Mouse (Mus musculus): ENCODE measurements around the gene Lsamp. TPM values are rescaled to one million over a fixed set of nuclear protein-coding genes. Genes with fewer than 3 reads are reported as not detected.

Lsamp gene
- polyA plus RNA-seq, 1 experiment from 2014 or later: 0.04 TPM

DNA sequence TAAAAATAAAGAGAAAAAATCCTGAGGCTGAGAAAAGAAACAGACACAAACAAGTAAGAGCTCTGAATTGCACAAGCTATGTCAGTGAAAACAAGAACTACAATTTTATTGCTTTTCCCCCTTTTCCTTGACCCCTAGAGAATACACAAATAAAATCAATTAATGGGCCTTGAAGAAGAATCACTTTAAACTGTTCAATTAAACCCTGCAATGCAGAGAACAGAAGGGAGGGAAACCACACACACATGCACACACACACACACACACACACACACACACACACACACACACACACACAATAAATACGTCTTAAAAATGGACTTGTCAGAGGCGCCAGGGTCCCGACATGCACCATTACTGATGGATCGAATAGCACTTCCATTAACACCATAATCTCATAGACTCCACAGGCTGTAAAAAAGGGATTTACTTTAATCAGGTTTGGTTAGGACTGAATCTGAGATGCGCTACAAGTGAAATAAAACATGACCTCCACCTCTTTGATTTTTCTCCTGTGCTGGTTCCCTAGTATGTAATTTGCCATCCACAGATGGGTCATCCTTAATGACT, 573.6 kb downstream of the Lsamp start:
- no peak for ATAC-seq
- no peak overlapping the region for H3K4me3 ChIP-seq (ENCODE audit: low read depth, low read length)
- H3K4me1 ChIP-seq (ENCODE audit: insufficient read depth): no peaks in the 10 kb centered on the region
- DNase-seq: no peak
- no peaks in the 10 kb centered on the region for H3K36me3 ChIP-seq (replicated peaks; ENCODE audit: insufficient read depth, low read length)
- H3K27ac ChIP-seq (ENCODE audit: low read depth): no peak overlapping the region
- no peak overlapping the region for H3K4me2 ChIP-seq (ENCODE audit: low read depth, low read length)
- TF ChIP-seq CTCF (IDR thresholded peaks at IDR 0.05; ENCODE audit: low read depth) (no peak), EP300 (IDR thresholded peaks at IDR 0.05; ENCODE audit: low read depth) (no peak)
- H3K9me3 ChIP-seq (ENCODE audit: low read length): no peaks in the 10 kb centered on the region
- WGBS (ENCODE audit: insufficient replicate concordance): 77% methylated on average over 5 of the region's 5 CpGs
- H3K27me3 ChIP-seq (ENCODE audit: insufficient read depth, low read length): no peaks in the 10 kb centered on the region
- H3K9ac ChIP-seq (replicated peaks): no peak overlapping the region

DNA sequence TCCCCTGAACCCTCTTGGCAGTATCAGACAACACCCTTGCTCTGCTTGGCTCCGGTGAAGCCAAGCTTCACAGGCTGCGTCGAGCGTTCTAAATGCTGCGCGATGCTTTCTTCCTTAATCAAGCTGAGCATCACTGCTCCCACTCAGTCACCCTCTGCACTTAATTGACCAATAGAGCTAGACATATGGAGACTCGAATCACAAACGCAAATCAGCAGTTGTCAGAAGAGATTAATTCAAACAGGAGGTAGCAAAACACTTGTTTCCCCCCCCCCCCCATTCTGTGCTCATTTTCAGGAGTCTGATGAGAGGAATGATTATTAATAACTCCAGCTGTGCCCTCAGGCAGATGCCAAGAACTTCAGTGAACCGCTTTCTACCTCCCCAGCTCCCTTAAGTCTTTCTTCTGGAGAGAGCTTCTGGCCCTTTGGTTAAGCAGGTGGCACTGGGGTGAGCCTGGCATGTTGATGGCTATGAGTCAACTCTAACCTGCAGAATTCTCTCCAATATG, 583.3 kb downstream of the Lsamp start:
- Histone ChIP-seq H3K9ac (replicated peaks) (no peak overlapping the region), H3K4me1 (ENCODE audit: insufficient read depth) (no peaks in the 10 kb centered on the region), H3K27ac (ENCODE audit: low read depth) (no peak overlapping the region), H3K4me2 (ENCODE audit: low read depth, low read length) (no peak overlapping the region), H3K36me3 (replicated peaks; ENCODE audit: insufficient read depth, low read length) (no peaks in the 10 kb centered on the region), H3K27me3 (ENCODE audit: insufficient read depth, low read length) (no peaks in the 10 kb centered on the region), H3K4me3 (ENCODE audit: low read depth, low read length) (no peak overlapping the region), H3K9me3 (ENCODE audit: low read length) (no peaks in the 10 kb centered on the region)
- DNase-seq (no peak), ATAC-seq (no peak)
- WGBS (ENCODE audit: insufficient replicate concordance): 80% methylated on average over 9 of the region's 9 CpGs
- TF ChIP-seq CTCF (IDR thresholded peaks at IDR 0.05; ENCODE audit: low read depth): no peak
- no peak for TF ChIP-seq EP300 (IDR thresholded peaks at IDR 0.05; ENCODE audit: low read depth)

DNA sequence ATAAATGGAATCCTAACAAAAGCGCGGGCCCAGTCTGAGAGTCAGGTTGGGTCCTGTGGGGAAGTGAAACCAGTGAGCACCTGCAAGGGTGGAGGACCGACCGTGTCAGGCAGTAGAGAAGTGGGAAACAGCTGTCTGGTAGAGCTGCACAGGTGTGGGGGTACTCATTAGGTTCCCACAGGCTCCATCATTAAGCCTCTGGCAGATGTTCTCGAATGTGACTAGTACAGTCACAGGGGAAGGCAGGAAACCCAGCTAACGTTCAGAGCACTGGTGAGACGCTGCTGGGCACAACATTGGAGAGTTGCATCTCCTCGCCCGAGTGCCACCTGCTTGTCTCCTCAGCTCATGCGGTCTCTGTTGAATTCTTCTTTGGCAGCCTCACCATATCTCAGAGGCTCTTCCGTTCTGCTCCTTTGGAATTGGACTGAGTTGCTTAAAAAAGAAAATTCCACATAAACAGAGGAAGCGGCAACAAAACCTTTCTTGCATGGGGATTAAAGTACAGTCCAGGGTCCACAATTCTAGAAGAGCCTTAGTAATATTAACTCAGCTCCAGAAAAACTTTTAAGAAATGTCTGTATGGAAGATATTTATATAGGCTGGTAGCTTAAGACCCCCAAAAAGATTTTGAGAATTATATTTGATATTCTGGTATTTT, 588.1 kb downstream of the Lsamp start:
- Histone ChIP-seq H3K4me1 (ENCODE audit: insufficient read depth) (no peaks in the 10 kb centered on the region), H3K9me3 (ENCODE audit: low read length) (no peaks in the 10 kb centered on the region), H3K27me3 (ENCODE audit: insufficient read depth, low read length) (no peaks in the 10 kb centered on the region), H3K4me2 (ENCODE audit: low read depth, low read length) (no peak overlapping the region), H3K4me3 (ENCODE audit: low read depth, low read length) (no peak overlapping the region), H3K27ac (ENCODE audit: low read depth) (no peak overlapping the region), H3K36me3 (replicated peaks; ENCODE audit: insufficient read depth, low read length) (no peaks in the 10 kb centered on the region), H3K9ac (replicated peaks) (no peak overlapping the region)
- DNase-seq (no peak), ATAC-seq (no peak)
- 73% methylated on average over 12 of the region's 12 CpGs for WGBS (ENCODE audit: insufficient replicate concordance)
- TF ChIP-seq EP300 (IDR thresholded peaks at IDR 0.05; ENCODE audit: low read depth) (no peak), CTCF (IDR thresholded peaks at IDR 0.05; ENCODE audit: low read depth) (no peak)

DNA sequence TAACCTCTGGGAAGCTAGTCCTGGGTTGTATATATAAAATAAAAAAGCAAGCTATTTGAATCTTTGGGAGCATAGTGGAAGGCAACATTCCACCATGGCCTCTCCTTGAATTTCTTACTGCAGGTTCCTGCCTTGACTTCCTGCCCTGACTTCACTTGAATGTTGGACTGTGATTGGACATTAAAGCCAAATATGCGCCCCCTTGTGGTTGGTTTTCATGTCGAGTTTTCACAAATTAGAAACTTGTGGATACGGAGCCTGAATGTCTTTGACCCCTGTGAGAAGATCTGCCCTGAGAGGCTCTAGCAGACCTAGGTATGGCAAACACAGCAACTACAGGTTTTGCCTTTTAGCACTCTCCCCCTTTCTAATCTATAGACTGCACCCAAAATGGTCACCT, 597.9 kb downstream of the Lsamp start:
- ATAC-seq: no peak
- H3K36me3 ChIP-seq (replicated peaks; ENCODE audit: insufficient read depth, low read length): no peaks in the 10 kb centered on the region
- 67% methylated on average over 3 of the region's 3 CpGs for WGBS (ENCODE audit: insufficient replicate concordance)

DNA sequence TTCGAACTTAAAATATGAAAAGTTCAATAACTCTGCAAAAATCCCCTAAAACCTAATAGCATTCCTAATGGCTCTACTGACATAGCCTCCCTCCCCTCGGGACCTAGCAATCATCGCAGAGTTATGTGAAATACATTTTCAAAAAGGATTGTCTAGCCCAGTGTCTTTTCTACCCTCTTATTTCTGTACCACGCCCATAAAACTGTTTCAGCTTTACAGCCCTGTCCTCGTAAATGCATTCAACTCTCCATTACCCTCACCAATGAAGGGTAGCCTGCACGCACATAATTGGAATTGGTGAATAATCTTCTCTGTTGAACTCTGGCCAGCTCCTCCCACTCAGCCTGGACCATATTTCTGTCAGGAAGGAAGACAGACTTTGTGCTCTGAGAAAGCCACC, 609.0 kb downstream of the Lsamp start:
- no peak for TF ChIP-seq CTCF (IDR thresholded peaks at IDR 0.05; ENCODE audit: low read depth)
- TF ChIP-seq EP300 (IDR thresholded peaks at IDR 0.05; ENCODE audit: low read depth): no peak
- WGBS (ENCODE audit: insufficient replicate concordance): 71% methylated on average over 6 of the region's 6 CpGs
- no peaks in the 10 kb centered on the region for H3K9me3 ChIP-seq (ENCODE audit: low read length)
- H3K4me3 ChIP-seq (ENCODE audit: low read depth, low read length): no peak overlapping the region
- DNase-seq (no peak), ATAC-seq (no peak)
- no peaks in the 10 kb centered on the region for H3K4me1 ChIP-seq (ENCODE audit: insufficient read depth)
- no peak overlapping the region for H3K9ac ChIP-seq (replicated peaks)
- no peaks in the 10 kb centered on the region for H3K27me3 ChIP-seq (ENCODE audit: insufficient read depth, low read length)
- no peak overlapping the region for H3K4me2 ChIP-seq (ENCODE audit: low read depth, low read length)
- H3K36me3 ChIP-seq (replicated peaks; ENCODE audit: insufficient read depth, low read length): no peaks in the 10 kb centered on the region
- no peak overlapping the region for H3K27ac ChIP-seq (ENCODE audit: low read depth)

More for the DNA sequence above, 597.9 kb downstream of the Lsamp start:
- no peaks in the 10 kb centered on the region for H3K27me3 ChIP-seq (ENCODE audit: insufficient read depth, low read length)
- no peaks in the 10 kb centered on the region; the same call in 1 of the 2 replicates for H3K9me3 ChIP-seq (ENCODE audit: low read length)
- no peaks in the 10 kb centered on the region for H3K4me1 ChIP-seq (ENCODE audit: insufficient read depth)
- TF ChIP-seq EP300 (IDR thresholded peaks at IDR 0.05; ENCODE audit: low read depth) (no peak), CTCF (IDR thresholded peaks at IDR 0.05; ENCODE audit: low read depth) (no peak; the same call in 1 of the 2 replicates)
- no peak overlapping the region for H3K27ac ChIP-seq (ENCODE audit: low read depth)
- H3K9ac ChIP-seq (replicated peaks): no peak overlapping the region
- no peak overlapping the region for H3K4me3 ChIP-seq (ENCODE audit: low read depth, low read length)
- DNase-seq: no peak
- H3K4me2 ChIP-seq (ENCODE audit: low read depth, low read length): no peak overlapping the region

DNA sequence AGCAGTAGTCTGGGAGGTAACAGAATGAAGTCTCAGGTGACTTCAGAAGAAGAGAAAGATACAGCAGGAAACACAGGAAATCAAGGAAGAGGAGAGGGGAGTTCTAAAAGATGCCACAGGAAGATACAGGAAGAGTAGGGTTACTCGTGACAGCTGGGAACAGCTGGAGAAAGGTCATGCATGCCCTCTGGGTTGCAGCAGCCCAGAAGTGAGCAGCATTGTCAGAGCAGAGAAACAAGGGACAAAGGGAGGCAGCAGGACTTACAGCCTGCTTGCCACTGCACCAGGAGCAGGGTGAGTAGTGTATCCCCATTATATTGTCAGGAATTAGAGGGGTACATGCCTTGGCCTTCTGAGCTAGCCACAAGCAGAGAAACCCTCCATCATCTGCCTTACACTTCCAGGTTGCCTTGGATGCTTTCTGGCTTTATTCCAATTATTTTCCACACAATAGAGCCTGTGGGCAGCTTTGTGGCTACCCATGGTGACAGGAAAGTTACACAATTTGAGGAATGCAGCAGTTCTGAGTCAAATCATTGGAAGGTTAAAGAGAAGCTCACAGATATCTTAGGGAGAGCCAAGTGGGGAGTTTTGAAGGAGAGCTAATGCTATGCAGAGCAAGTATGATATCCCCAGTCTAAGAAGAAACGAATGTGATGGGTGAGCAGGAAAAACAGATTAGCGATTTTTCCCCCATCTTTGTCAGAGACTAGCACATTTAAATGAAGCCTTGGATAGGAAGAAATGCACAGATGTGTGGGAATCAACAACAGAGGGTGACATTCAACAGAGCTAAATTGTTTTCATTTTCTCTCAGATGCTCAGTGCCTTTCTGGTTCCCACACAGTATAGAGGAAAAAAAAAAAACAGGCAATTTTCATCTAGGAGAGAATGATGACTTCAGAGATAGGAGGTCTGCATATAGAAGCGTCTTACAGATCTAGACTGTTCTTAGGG, 617.5 kb downstream of the Lsamp start:
- H3K27me3 ChIP-seq (ENCODE audit: insufficient read depth, low read length): no peaks in the 10 kb centered on the region
- no peaks in the 10 kb centered on the region for H3K9me3 ChIP-seq (ENCODE audit: low read length)
- no peak for TF ChIP-seq CTCF (IDR thresholded peaks at IDR 0.05; ENCODE audit: low read depth)
- TF ChIP-seq EP300 (IDR thresholded peaks at IDR 0.05; ENCODE audit: low read depth): no peak
- no peak for ATAC-seq
- H3K27ac ChIP-seq (ENCODE audit: low read depth): no peak overlapping the region
- H3K9ac ChIP-seq (replicated peaks): no peak overlapping the region
- H3K4me2 ChIP-seq (ENCODE audit: low read depth, low read length): no peak overlapping the region
- no peak overlapping the region for H3K4me3 ChIP-seq (ENCODE audit: low read depth, low read length)
- H3K4me1 ChIP-seq (ENCODE audit: insufficient read depth): no peaks in the 10 kb centered on the region
- no peak for DNase-seq
- 45% methylated on average over 4 of the region's 4 CpGs for WGBS (ENCODE audit: insufficient replicate concordance)
- H3K36me3 ChIP-seq (replicated peaks; ENCODE audit: insufficient read depth, low read length): no peaks in the 10 kb centered on the region
